Mouse (Mus musculus) adrenal gland, adult 8-10 months (tissue): ENCODE data around the gene A630089N07Rik. TPM values are rescaled to one million over a fixed set of nuclear protein-coding genes. Genes with fewer than 3 reads are reported as not detected.
A peak's percentile ranks its signal among the peaks of the same experiment; 100 is the strongest.
"Not testable (repeated sequence)": the region's sequence is repeated elsewhere in the genome, so short reads cannot be mapped to it uniquely, and the experiment has no call there.

Experiments
- DNase-seq: peaks from one replicate; pipeline ENCODE4 v3.0.0; 2022
- total RNA-seq, 4 experiments: library from RNA; stranded (reverse); gene quantifications; 2 replicates each; pipeline ENCODE4 v1.2.4; 2022

A630089N07Rik gene
- total RNA-seq = 10 to 100 TPM in 1 of 4 experiments, 1 to 10 TPM in 3; 7.7 to 13.7 (median 9.3) TPM

- peak; percentile 83 for DNase-seq
Measured at GRCm38 (mm10) chr16:98081889-98082818, at the start of gene A630089N07Rik. Gene A630089N07Rik (minus strand): TSS chr16:98082450.

DNA sequence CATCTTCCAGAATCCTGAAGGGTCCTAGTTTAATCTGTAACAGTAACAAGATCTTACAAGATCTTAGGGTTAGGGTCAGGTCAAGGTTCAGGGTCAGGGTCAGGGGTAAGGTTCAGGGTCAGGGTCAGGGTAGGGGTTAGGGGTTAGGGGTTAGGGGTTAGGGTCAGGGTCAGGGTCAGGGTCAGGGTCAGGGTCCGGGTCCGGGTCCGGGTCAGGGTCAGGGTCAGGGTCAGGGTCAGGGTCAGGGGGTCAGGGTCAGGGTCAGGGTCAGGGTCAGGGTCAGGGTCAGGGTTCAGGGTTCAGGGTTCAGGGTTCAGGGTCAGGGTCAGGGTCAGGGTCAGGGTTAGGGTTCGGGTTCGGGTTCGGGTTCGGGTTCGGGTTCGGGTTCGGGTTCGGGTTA is 24.9 kb upstream of the A630089N07Rik start:
- DNase-seq = no peak

DNA sequence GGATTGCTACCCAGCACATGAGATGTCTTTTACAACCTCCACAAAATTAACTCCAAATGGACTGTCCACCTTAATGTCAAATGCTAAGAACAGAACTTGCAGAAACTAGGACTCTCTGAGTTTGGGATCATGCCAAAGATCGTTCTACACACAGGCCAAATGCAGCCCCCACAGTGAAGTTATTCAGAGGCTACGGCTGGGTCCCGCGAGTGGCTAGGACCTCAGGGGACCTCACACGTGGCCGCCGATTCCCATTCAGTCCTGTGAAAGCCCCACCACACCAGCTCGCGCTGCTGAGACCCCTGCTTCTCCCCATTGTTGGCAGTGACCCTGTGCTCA is 731 bp downstream of the A630089N07Rik start:
- DNase-seq = not testable (repeated sequence)

- not testable (repeated sequence) for DNase-seq
Measured at GRCm38 (mm10) chr16:98081140-98081539, 1.1 kb downstream of the A630089N07Rik start.

- DNase-seq = not testable (repeated sequence)
Measured at GRCm38 (mm10) chr16:98079382-98079781, 2.9 kb downstream of the A630089N07Rik start.

GRCm38 (mm10) chr16:98041676-98042075 is 40.6 kb downstream of the A630089N07Rik start:
- DNase-seq = no peak

- not testable (repeated sequence) for DNase-seq
Measured at GRCm38 (mm10) chr16:98034971-98035370, 47.3 kb downstream of the A630089N07Rik start.

- not testable (repeated sequence) for DNase-seq
Measured at GRCm38 (mm10) chr16:98026186-98026585, 56.1 kb downstream of the A630089N07Rik start.

DNA sequence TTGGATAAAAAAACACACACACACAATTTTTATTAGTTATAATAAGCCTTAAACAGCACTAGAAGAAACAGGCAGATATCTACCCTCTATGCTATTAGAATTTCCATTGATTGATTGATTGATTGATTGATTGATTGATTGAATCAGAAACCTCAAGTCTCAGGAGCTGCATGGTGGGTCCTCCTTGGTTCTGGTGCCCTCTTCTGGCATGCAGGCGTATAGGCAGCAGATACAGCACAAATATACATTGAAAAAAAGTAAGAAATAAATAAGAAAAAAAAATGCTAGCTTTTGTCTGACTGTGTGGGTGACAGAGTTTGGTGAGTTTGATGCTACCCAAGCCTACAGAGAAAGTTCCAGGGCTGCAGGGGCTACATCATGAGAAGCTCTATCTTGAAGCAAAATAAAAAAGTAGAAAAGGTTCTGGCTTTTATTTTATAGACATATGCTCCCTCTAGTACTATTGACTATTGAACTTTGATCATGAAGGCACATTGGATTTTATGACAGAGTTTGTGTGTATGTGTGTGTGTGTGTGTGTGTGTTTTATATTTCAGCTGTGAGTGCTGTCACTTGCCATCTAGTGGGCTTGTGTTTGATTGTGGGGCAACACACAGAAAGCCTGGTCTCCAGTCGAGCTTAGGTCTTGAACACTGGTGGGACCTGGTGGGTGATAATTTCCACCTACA is 59.4 kb downstream of the A630089N07Rik start:
- no peak for DNase-seq

DNA sequence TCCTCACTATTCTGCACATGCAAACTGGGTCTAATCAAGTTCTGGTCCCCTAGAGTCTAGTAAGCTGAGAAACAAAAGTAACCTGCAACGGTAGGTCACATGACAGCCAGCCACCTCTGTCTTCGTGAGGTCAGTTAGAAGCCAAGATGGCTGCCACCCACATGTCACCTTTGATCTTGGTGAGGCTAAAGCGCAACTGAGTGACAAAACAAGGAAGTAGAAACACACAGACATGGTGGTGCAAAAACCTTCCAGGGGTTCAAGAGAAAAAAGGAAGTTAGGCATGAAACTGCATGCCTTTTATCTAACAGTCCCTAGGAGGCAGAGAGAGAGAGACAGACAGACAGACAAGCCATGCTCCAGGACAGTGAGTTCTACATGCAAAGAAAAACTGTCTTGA is 60.2 kb downstream of the A630089N07Rik start:
- no peak for DNase-seq

- DNase-seq = not testable (repeated sequence)
Measured at GRCm38 (mm10) chr16:97997383-97997731, 84.9 kb downstream of the A630089N07Rik start.

- peak; percentile 88 for DNase-seq
Measured at GRCm38 (mm10) chr16:97996616-97997382, 85.5 kb downstream of the A630089N07Rik start, which contains the start of gene B230307C23Rik. Gene B230307C23Rik (plus strand): TSS chr16:97997315.

GRCm38 (mm10) chr16:97995849-97996615 is 86.2 kb downstream of the A630089N07Rik start:
- DNase-seq = peak; percentile 81

DNA sequence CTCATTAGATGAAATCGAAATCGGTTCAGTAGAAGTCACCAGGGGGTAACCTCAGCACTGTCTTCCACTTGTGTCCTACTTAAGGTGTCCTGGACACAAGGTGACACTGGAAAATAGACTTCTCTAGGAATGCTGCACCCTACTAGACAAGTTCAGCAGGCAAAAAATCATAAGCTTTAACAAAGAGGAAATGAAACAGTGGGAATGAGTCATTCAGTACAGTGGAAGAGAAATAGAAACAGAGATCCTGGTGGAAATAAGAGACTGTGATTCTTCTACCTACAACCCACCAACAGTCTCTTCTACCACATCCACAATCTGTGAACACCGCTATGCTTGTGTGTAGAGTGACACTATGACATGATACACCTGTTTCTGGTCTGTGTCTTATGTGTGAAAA is 89.8 kb downstream of the A630089N07Rik start:
- not testable (repeated sequence) for DNase-seq

DNA sequence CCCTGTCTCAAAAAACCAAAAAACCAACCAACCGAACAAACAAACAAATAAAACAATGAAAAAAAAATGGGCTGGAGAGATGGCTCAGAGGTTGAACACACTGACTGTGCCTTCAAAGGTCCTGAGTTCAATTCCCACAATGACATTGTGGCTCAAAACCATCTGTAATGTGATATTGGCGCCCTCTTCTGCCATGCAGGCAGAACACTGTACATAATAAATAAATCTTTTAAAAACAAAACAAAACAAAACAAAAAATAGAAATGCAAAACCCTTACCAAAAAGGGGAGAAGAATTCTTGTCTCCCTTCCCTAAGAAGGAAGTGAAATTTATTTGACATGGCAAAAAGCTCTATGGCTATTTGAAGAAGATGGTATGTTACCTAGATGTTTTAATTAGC is 90.7 kb downstream of the A630089N07Rik start:
- no peak for DNase-seq

DNA sequence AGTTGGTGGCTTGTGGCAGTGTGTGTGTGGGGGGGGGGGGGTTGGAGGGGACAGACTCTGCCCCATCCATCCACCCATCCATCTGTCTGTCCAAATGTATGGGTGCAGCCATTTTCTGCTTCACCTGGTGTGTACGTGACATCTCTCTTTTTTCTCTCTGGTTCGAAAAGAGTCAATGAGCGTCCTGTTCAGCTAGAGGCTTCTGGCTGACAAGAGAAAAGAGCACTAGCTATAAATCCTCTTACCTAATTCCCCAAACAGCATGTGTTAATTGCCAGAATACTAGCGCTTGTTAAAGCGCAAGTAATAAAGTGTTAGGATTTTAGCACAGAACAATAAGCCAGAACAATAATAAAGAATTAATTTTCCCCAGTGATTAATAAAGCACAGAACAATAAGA is 97.7 kb downstream of the A630089N07Rik start:
- no peak for DNase-seq

GRCm38 (mm10) chr16:97981362-97981761 is 100.9 kb downstream of the A630089N07Rik start:
- no peak for DNase-seq

- no peak for DNase-seq
Measured at GRCm38 (mm10) chr16:97977722-97978121, 104.5 kb downstream of the A630089N07Rik start.

DNA sequence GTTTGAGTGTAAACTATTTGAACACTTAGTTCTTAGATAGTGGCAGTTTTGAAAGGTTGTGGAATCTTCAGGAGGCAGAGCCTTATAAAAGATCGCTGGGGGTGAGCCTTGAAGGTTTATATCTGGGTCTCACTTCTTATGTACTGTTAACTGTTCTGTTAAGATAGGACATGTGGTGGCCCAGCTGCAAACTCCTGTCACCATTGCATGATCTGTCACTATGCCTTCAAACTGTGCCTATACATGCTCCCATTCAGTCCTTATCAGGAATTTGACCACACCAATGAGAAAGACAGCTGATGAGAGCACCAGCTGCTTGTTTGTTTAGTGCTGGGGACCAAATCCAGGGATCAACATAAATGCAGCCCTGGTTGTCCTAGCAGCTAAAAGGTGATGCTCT is 105.0 kb downstream of the A630089N07Rik start:
- DNase-seq = no peak

- no peak for DNase-seq
Measured at GRCm38 (mm10) chr16:97963956-97964540, 118.2 kb downstream of the A630089N07Rik start.

GRCm38 (mm10) chr16:97962151-97962948 is 119.9 kb downstream of the A630089N07Rik start, which contains the start of the genes C2cd2 and Zbtb21:
Gene C2cd2 (minus strand): TSS chr16:97962598.
Gene Zbtb21 (minus strand): TSS chr16:97962622.
- DNase-seq = peak; percentile 97
